ENCODE assay signal across 9 mouse cellular contexts in genomic region chr8:119446990-119447780, GRCm38 (mm10). TPM values are rescaled to one million over a fixed set of nuclear protein-coding genes. Genes with fewer than 3 reads are reported as not detected.
A peak's percentile ranks its signal among the peaks of the same experiment; 100 is the strongest.
DNase-seq lines count a peak whose midpoint lies in the region; ATAC-seq lines count a peak whose summit lies in the region.
"Had no signal": no experiment of that assay in that cellular context is flagged by ENCODE, and none has a peak within 500 bp of the region (broad histone marks: within the 10 kb centered on the region; RNA-seq: fewer than 3 reads in every experiment).

No protein-coding gene starts in this region.

- peaks cover 25% of the 10 kb centered on the region for H3K36me3 ChIP-seq in liver, embryonic 13.5 days

- H3K4me1 ChIP-seq in liver, embryonic 13.5 days (replicated peaks) = peaks cover 9% of the 10 kb centered on the region

- H3K4me3 ChIP-seq in liver, embryonic 13.5 days (replicated peaks) = peak overlapping the region; percentile 53

- no peak overlapping the region for H3K27ac ChIP-seq in liver, embryonic 13.5 days

- WGBS in liver, embryonic 13.5 days (ENCODE audit: insufficient replicate concordance) = 2% methylated on average over 51 of the region's 80 CpGs

- H3K27me3 ChIP-seq in liver, embryonic 13.5 days = peaks cover 58% of the 10 kb centered on the region

- peak overlapping the region; percentile 69 for H3K4me2 ChIP-seq in liver, embryonic 13.5 days

- ATAC-seq in liver, embryonic 13.5 days (ENCODE audit: low read depth) = no peak

- H3K9me3 ChIP-seq in liver, embryonic 13.5 days (replicated peaks) = no peaks in the 10 kb centered on the region

- H3K9ac ChIP-seq in liver, embryonic 13.5 days = no peak overlapping the region

- DNase-seq in cerebellum, postnatal 10 days = peak; percentile 56 to 61
- no peak for DNase-seq in cerebellum, adult 9-10 months
- peak; percentile 39 for DNase-seq in right cerebral cortex, postnatal 14 days
- no peak for DNase-seq in right cerebral cortex, adult 18-20 months
- DNase-seq in liver, embryonic 13.5 days = no peak
- peak; percentile 75 for DNase-seq in testis, postnatal 10 days (ENCODE audit: low spot score)
- no peak for DNase-seq in urinary bladder, postnatal 4 days (ENCODE audit: low spot score in 2 of 2)
- no peak for DNase-seq in layer of hippocampus, adult 18-20 months (ENCODE audit: low spot score in 2 of 2)

RNA-seq across cellular contexts. Expression of gene Necab2, which starts 0.7 kb away (rescaled TPM):
- polyA plus RNA-seq in liver, embryonic 13.5 days (2015; fragmentation: Nextera tagmentation; extraction: Ambion mirVana) = 0.05 TPM in 1 of 2 replicates, not detected in the other
- total RNA-seq in layer of hippocampus, adult 18-20 months (2021) = 100 to 1,000 TPM; 124 to 125 TPM
- polyA plus RNA-seq: C2C12 had no signal

RNA-seq across cellular contexts. Expression of gene Osgin1, which starts 13.3 kb away (rescaled TPM):
- 13.0 and 14.8 TPM in 2 replicates for polyA plus RNA-seq in liver, embryonic 13.5 days (2015; fragmentation: Nextera tagmentation; extraction: Ambion mirVana)
- total RNA-seq in layer of hippocampus, adult 18-20 months (2021) = under 1 TPM; 0.58 to 0.67 TPM

RNA-seq across cellular contexts. Expression of gene Mlycd, which starts 52.5 kb away (rescaled TPM):
- 7.3 and 7.7 TPM in 2 replicates for polyA plus RNA-seq in liver, embryonic 13.5 days (2015; fragmentation: Nextera tagmentation; extraction: Ambion mirVana)
- total RNA-seq in layer of hippocampus, adult 18-20 months (2021) = 10 to 100 TPM; 28.2 to 28.7 TPM

RNA-seq across cellular contexts. Expression of gene Slc38a8, which starts 54.3 kb away (rescaled TPM):
- not detected in 2 replicates for polyA plus RNA-seq in liver, embryonic 13.5 days (2015; fragmentation: Nextera tagmentation; extraction: Ambion mirVana)
- under 1 TPM; 0.17 to 0.20 TPM for total RNA-seq in layer of hippocampus, adult 18-20 months (2021)
- polyA plus RNA-seq: C2C12 had no signal

Comparison
In these comparisons a context has a peak if more than half of its experiments do, and no peak if none do; other contexts are left out.
1. DNase-seq: peak in cerebellum, postnatal 10 days (2 of 2), right cerebral cortex, postnatal 14 days (single experiment) and testis, postnatal 10 days (single experiment); none in cerebellum, adult 9-10 months (single experiment), right cerebral cortex, adult 18-20 months (single experiment), liver, embryonic 13.5 days (single experiment), urinary bladder, postnatal 4 days (0 of 2) and layer of hippocampus, adult 18-20 months (0 of 2).